Mouse (Mus musculus) lung, postnatal 0 days (tissue): Measurements from ENCODE around the gene Sorcs1.

Source experiments
- CTCF ChIP-seq: IDR thresholded peaks from 2 replicates; pipeline ENCODE4 v1.5.1; 2016; ENCODE audit warnings: antibody characterized with exemption, mild to moderate bottlenecking
- EP300 ChIP-seq: IDR thresholded peaks from 2 replicates; pipeline ENCODE4 v1.6.1; 2016; ENCODE audit warnings: antibody characterized with exemption, mild to moderate bottlenecking, control low read depth

DNA sequence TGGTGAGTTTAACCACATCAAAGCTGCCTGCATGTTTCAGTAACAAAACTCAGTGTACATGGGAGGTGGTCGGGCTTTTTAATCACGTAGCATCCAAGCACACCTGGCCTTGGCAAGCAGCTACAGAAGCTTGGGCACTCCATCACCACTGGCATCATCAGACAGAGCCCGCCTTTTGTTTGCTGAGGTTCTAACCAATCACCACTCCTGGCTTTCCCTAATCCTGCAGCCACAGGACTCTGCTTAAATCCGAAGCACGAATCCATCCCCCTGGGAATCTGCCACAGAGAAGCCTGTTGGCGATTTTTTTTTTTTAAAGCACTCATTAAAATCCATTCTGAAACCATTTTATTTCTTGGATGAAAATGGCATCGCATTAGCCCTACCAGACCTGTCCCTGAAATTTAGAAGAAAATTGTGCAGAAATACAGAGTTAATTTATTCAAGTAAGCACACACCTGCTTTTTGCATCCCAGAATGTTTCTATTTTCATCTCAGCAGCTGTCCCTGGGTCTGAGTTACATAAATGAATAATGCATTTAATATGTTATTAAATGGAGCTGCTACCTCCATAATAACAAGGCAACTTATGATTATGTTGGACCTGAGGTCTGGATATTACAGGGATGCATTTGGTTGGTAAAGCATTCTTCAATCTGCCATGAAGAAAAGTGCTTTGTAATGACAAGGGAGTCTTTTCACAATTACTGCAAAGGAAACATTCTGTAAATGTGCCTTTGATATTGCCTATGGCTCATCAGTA, 463.8 kb downstream of the Sorcs1 start:
- TF ChIP-seq CTCF (no peak), EP300 (no peak)
